Mouse (Mus musculus) midbrain, postnatal 0 days (tissue): Measurements from ENCODE around the gene Tsc22d3. TPM values are rescaled to one million over a fixed set of nuclear protein-coding genes. Genes with fewer than 3 reads are reported as not detected.

Source experiments
- ATAC-seq: fragments of 200-750 bp; cut with Nextera tagmentation; 2 replicates; pipeline ENCODE4 v1.8.0; 2017; ENCODE audit warnings: moderate number of reproducible peaks, mild to moderate bottlenecking, moderate TSS enrichment, moderate library complexity; ENCODE audit not compliant: low FRiP score
- DNase-seq: peaks from one replicate; pipeline ENCODE4 v3.0.0-alpha.2; 2015; ENCODE audit warnings: low spot score
- H3K27ac ChIP-seq: fragments of 300-500 bp; sonication (generic); 2 replicates; pipeline ENCODE4 v1.5.1; 2014; ENCODE audit warnings: low read depth, mild to moderate bottlenecking, low read length, mixed read lengths
- H3K27me3 ChIP-seq: fragments of 300-500 bp; sonication (generic); 2 replicates; pipeline ENCODE4 v1.6.1; 2014; ENCODE audit warnings: low read length, control low read depth, mixed read lengths; ENCODE audit not compliant: insufficient read depth
- H3K36me3 ChIP-seq: fragments of 300-500 bp; sonication (generic); 2 replicates; pipeline ENCODE4 v1.6.1; 2014; ENCODE audit warnings: low read length, control low read depth, mixed read lengths; ENCODE audit not compliant: insufficient read depth
- H3K4me1 ChIP-seq: fragments of 300-500 bp; sonication (generic); 2 replicates; pipeline ENCODE4 v1.6.1; 2014; ENCODE audit warnings: mild to moderate bottlenecking, control low read depth, antibody characterized with exemption, low read length, mixed read lengths; ENCODE audit not compliant: insufficient read depth
- H3K4me2 ChIP-seq: fragments of 300-500 bp; sonication (generic); 2 replicates; pipeline ENCODE4 v1.6.1; 2014; ENCODE audit warnings: low read depth, mild to moderate bottlenecking, low read length, mixed read lengths; ENCODE audit not compliant: poor library complexity, severe bottlenecking
- H3K4me3 ChIP-seq: fragments of 300-500 bp; sonication (generic); 2 replicates; pipeline ENCODE4 v1.5.1; 2014; ENCODE audit warnings: low read depth, mild to moderate bottlenecking, low read length, moderate library complexity
- H3K9ac ChIP-seq: fragments of 300-500 bp; sonication (generic); replicated peaks from 2 replicates; pipeline ENCODE4 v1.6.1; 2014; ENCODE audit warnings: mild to moderate bottlenecking, low read length, moderate library complexity, mixed read lengths; ENCODE audit not compliant: poor library complexity, severe bottlenecking
- H3K9me3 ChIP-seq: fragments of 300-500 bp; sonication (generic); 2 replicates; pipeline ENCODE4 v1.6.1; 2016; ENCODE audit warnings: low read length, control low read depth
- CTCF ChIP-seq: IDR thresholded peaks from 2 replicates; pipeline ENCODE4 v1.5.1; 2016; ENCODE audit warnings: antibody characterized with exemption, mild to moderate bottlenecking
- WGBS: fragments of 180-500 bp; shearing (Covaris S2); extraction: QIAGEN DNeasy Blood & Tissue Kit; methylation state at CpG from one replicate; pipeline ENCODE4 v1.1.7; 2014; 5-methylcytosine and 5-hydroxymethylcytosine counted together
- polyA plus RNA-seq: library from polyadenylated mRNA; unstranded; fragments of >200 nt; fragmentation: Nextera tagmentation; extraction: Ambion mirVana; gene quantifications from 2 replicates; pipeline ENCODE4 v1.2.1, GENCODE M21; 2015
- total RNA-seq: library from RNA; depleted of rRNA; stranded (reverse); fragments of >200 nt; gene quantifications from 2 replicates; pipeline ENCODE4 v1.2.3, GENCODE M21; 2014

The Tsc22d3 gene
- total and polyA plus RNA-seq, 2 experiments from 2014 or later: 104 to 105 TPM

DNA sequence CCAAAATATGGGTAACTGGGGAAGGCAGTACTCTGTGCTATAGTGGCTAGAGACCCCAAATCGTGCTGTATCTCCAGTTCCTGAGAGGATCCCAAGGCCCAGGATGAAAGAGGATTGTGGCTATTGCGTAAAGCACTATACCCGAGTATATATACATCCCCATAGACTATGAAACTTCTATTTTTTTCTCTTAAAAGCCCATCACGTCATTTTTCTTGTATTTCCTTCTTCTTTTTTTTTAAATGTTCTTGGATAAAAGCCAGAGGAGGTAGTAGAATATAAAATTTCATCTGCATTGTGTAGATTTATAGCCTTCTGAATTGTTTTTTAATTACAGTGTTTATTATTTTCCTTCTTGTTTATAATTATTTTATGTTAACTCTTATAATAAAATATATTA lies 852 bp upstream of the Tsc22d3 start:
- H3K4me1 ChIP-seq: no peaks in the 10 kb centered on the region

DNA sequence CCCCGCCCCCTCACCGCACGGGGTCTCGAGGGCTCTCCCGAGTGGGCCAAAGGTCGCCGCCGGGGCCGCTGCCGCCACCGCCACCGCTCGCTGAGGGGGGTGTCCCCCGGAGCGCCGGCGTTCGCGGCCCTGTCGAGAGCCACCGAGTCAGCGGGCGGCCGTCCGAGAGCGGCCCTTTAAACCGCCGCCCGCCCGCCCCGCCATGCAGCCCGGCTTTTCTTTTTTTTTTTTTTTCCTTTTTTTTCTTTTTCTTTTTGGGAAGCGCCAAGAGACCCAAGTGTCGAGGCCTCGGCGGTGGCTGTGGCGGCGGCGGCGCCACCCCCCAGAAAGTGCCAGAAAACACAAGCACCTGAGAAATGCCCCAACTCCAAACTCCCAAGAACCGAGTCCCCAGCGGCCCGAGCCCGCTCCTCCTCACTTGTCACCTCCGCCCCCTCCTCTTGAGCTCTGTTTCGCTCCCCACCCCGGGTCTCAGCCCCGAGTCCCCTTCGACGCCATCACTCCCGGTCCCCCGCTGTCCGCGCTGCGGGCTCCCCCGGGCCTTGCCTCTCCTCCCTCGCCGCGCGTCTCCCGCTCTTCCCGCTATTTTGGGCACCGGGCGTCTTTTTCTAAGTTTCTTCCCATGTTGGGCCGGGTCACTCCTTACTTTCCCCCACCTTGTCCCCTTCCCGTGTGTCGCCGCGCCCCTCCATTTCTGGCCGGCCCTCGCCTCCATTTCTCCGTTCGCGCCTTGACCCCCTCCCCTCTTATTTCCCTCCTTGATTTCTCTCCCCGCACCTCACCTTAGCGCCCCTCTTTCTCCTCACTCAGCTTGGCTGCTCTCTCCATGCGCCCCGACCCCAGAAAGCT lies 674 bp downstream of the Tsc22d3 start:
- DNase-seq (no peak), ATAC-seq (peak; percentile 44; the same call in 1 of the 2 replicates)
- no peaks in the 10 kb centered on the region for H3K4me1 ChIP-seq
- H3K4me2 ChIP-seq: peak overlapping the region; percentile 68
- peak overlapping the region; percentile 50 for H3K4me3 ChIP-seq
- no peak overlapping the region for H3K27ac ChIP-seq
- no peaks in the 10 kb centered on the region for H3K9me3 ChIP-seq
- H3K9ac ChIP-seq: no peak overlapping the region
- no peak for TF ChIP-seq CTCF
- peaks cover 12% of the 10 kb centered on the region for H3K27me3 ChIP-seq
- H3K36me3 ChIP-seq: no peaks in the 10 kb centered on the region
- 31% methylated on average over 56 of the region's 78 CpGs for WGBS

More for the DNA sequence above, 852 bp upstream of the Tsc22d3 start:
- Histone ChIP-seq H3K4me2 (no peak overlapping the region), H3K9me3 (no peaks in the 10 kb centered on the region), H3K36me3 (no peaks in the 10 kb centered on the region), H3K9ac (no peak overlapping the region), H3K4me3 (no peak overlapping the region), H3K27me3 (peaks cover 12% of the 10 kb centered on the region), H3K27ac (no peak overlapping the region)
- ATAC-seq (no peak), DNase-seq (no peak)
- WGBS: 71% methylated on average over 4 of the region's 4 CpGs
- TF ChIP-seq CTCF: no peak

DNA sequence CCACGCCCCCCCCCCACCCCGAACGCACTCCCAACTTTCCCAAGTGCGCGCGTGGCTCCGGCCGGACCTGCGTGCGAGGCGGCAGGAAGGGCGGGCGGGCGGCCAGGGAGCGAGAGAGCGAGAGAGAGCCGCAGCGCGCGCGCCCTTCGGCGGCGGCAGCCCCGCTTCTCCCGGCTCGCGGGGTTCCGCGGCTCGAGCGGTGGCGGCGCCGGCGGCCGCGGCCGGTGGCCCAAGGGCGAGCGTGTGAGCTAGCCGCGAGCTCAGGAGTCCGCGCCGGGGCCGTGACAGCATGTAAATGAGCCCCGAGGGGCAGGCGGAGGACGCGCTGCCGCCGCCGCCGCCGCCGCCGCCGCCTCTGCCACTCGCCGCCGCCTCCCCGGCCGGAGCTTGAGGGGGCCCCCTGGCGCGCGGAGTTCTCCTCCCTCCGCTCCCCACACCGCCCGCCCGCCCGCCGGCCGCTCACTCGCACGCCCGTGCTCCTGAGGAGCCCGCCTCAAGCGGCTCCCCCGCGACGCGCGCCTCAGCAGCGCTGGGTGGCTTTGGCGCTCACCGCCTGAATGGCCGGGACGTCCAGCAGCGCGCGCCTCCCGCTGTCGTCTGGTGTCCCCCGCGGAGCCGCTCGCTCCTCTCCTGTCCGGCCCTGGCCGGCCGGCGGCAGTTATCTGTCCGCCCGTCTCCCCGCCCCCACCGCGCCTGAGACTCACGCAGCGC lies 1.5 kb downstream of the Tsc22d3 start:
- Histone ChIP-seq H3K4me1 (no peaks in the 10 kb centered on the region), H3K27ac (no peak overlapping the region), H3K4me3 (peak overlapping the region; percentile 50), H3K36me3 (no peaks in the 10 kb centered on the region), H3K9ac (no peak overlapping the region; the same call in 1 of the 2 replicates), H3K4me2 (peak overlapping the region; percentile 68), H3K27me3 (peaks cover 12% of the 10 kb centered on the region), H3K9me3 (no peaks in the 10 kb centered on the region)
- WGBS: 15% methylated on average over 28 of the region's 109 CpGs
- DNase-seq (peak; percentile 12), ATAC-seq (peak; percentile 52; the same call in 1 of the 2 replicates)
- TF ChIP-seq CTCF: no peak

DNA sequence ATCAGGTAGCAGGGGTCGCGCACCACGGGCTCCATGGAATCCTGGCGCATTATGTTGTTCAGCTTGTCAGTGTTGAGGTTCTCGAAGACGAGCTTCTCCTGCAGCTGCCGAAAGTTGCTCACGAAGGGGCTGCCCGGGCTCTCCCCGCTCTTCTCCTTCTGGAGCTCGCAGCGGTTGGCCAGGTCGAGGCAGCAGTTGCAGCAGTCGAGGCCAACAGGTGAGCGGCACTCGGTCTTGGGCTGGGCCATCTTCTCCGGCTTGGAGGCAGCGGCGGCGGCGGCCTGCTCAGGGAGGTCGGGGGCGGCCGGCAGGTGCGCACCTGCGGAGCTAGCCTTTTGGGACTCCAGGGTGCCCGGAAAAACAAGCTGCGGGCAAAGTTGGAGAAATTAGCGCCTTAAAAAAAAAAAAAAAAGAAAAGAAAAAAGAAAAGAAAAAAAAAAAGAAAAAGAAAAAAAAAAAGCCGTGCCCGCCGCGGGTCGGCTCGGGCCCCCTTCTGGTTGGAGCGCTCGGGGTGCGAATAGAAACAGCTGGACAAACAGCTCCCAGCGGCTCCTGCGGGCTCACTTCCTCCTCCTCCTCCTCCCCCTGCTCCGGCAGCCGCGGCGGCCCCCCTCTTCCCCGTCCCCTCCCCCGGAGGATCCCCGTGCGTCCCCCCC lies 2.1 kb downstream of the Tsc22d3 start:
- H3K27me3 ChIP-seq: peaks cover 12% of the 10 kb centered on the region
- H3K9me3 ChIP-seq: no peaks in the 10 kb centered on the region

DNA sequence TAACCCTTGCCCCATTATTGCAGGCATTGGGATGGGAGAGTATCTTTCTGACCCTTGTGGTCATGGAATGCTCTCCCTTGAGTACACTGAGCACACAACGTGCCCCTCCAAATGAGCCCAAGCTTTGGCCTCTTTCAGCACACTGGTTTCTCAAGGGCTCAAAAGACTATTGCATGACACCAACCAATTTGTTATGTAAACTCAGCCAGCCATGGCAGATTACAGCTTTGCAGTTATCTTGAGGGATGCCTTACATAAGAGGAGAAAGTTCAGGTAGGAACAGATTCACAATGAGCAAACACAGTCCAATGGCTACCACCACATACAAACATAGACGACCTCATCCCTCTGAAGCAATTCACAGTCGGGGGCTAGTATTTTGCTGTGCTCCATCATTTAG lies 9.3 kb downstream of the Tsc22d3 start:
- Histone ChIP-seq H3K9ac (no peak overlapping the region), H3K27me3 (peaks cover 11% of the 10 kb centered on the region; the same call in 1 of the 2 replicates), H3K4me3 (no peak overlapping the region), H3K36me3 (no peaks in the 10 kb centered on the region), H3K9me3 (no peaks in the 10 kb centered on the region), H3K27ac (no peak overlapping the region), H3K4me1 (no peaks in the 10 kb centered on the region), H3K4me2 (no peak overlapping the region)
- TF ChIP-seq CTCF: no peak
- DNase-seq (no peak), ATAC-seq (no peak)
- 86% methylated on average over 3 of the region's 3 CpGs for WGBS

More for the DNA sequence above, 2.1 kb downstream of the Tsc22d3 start:
- Histone ChIP-seq H3K9ac (no peak overlapping the region; the same call in 1 of the 2 replicates), H3K4me3 (peak overlapping the region; percentile 50), H3K27ac (no peak overlapping the region), H3K36me3 (no peaks in the 10 kb centered on the region), H3K4me2 (peak overlapping the region; percentile 68), H3K4me1 (no peaks in the 10 kb centered on the region)
- ATAC-seq (no peak), DNase-seq (no peak)
- WGBS: 29% methylated on average over 37 of the region's 48 CpGs
- no peak for TF ChIP-seq CTCF
